Mouse (Mus musculus) cerebellum, adult 2 months (tissue): ENCODE results near the gene Ubac2.

Experiments
- CTCF ChIP-seq: fragments of 200-500 bp; IDR thresholded peaks from 2 replicates; pipeline ENCODE4 v1.5.1; 2011; ENCODE audit warnings: low read depth, mild to moderate bottlenecking, control low read depth, low read length, moderate library complexity, borderline replicate concordance; ENCODE audit not compliant: insufficient read depth
- POLR2A ChIP-seq: fragments of 200-500 bp; IDR thresholded peaks from 2 replicates; pipeline ENCODE4 v1.6.1; 2011; ENCODE audit warnings: low read length, control low read depth, borderline replicate concordance; ENCODE audit not compliant: insufficient read depth

GRCm38 (mm10) chr14:122035181-122035580, 156.8 kb downstream of the Ubac2 start:
- TF ChIP-seq POLR2A (no peak), CTCF (no peak)
